Mouse (Mus musculus) forebrain, embryonic 15.5 days (tissue): ENCODE data around the gene Pex14. TPM values are rescaled to one million over a fixed set of nuclear protein-coding genes. Genes with fewer than 3 reads are reported as not detected.

Source experiments
- ATAC-seq: fragments of 200-750 bp; cut with Nextera tagmentation; replicated peaks from 2 replicates; pipeline ENCODE4 v1.8.0; 2017; ENCODE audit warnings: mild to moderate bottlenecking, moderate TSS enrichment, moderate library complexity
- H3K27ac ChIP-seq: fragments of 300-500 bp; sonication (generic); replicated peaks from 2 replicates; pipeline ENCODE4 v1.5.1; 2015; ENCODE audit warnings: mild to moderate bottlenecking, inconsistent platforms
- H3K27me3 ChIP-seq: fragments of 300-500 bp; sonication (generic); 2 replicates; pipeline ENCODE4 v1.6.1; 2015; ENCODE audit warnings: inconsistent platforms
- H3K36me3 ChIP-seq: fragments of 300-500 bp; sonication (generic); 2 replicates; pipeline ENCODE4 v1.6.1; 2015; ENCODE audit warnings: mild to moderate bottlenecking, inconsistent platforms
- H3K4me1 ChIP-seq: fragments of 300-500 bp; sonication (generic); 2 replicates; pipeline ENCODE4 v1.6.1; 2015; ENCODE audit warnings: inconsistent platforms
- H3K4me2 ChIP-seq: fragments of 300-500 bp; sonication (generic); replicated peaks from 2 replicates; pipeline ENCODE4 v1.6.1; 2015; ENCODE audit warnings: mild to moderate bottlenecking, inconsistent platforms
- H3K4me3 ChIP-seq: fragments of 300-500 bp; sonication (generic); 2 replicates; pipeline ENCODE4 v1.5.1; 2015; ENCODE audit warnings: mild to moderate bottlenecking, inconsistent platforms
- H3K9ac ChIP-seq: fragments of 300-500 bp; sonication (generic); replicated peaks from 2 replicates; pipeline ENCODE4 v1.6.1; 2015; ENCODE audit warnings: mild to moderate bottlenecking, inconsistent platforms
- H3K9me3 ChIP-seq: fragments of 300-500 bp; sonication (generic); 2 replicates; pipeline ENCODE4 v1.6.1; 2016; ENCODE audit warnings: inconsistent platforms
- WGBS: fragments of 180-500 bp; shearing (Covaris S2); methylation state at CpG from one replicate; pipeline ENCODE4 v1.1.7; 2015; ENCODE audit warnings: mixed read lengths; 5-methylcytosine and 5-hydroxymethylcytosine counted together
- polyA plus RNA-seq: library from polyadenylated mRNA; unstranded; fragments of >200 nt; fragmentation: Nextera tagmentation; extraction: Ambion mirVana; gene quantifications from 2 replicates; pipeline ENCODE4 v1.2.1, GENCODE M21; 2015

Pex14 gene
- polyA plus RNA-seq, 1 experiment from 2014 or later, result 53.4 TPM

DNA sequence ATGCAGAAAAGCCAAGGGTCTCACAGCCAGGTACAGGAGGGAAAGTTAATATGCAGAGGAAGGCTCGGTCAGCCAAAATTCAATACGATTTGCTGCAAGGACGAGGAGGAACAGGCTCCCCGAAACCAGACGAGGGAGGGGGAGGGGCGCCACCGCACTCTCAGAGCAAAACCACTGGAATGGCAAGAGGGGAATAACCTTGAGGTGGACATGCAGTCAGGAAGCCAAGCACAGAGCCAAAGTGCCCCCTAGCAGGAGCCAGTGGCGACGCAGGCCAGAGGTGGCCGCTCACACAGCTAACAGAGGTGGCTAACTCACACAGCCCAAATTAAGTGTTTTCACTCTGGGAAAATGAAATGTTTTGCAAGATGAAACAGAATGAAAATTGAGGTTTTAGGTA, 52.3 kb downstream of the Pex14 start:
- Histone ChIP-seq H3K4me1 (peaks cover 30% of the 10 kb centered on the region), H3K9ac (no peak overlapping the region), H3K27ac (no peak overlapping the region), H3K27me3 (0 out of 2 replicates have a peak, but pooled peaks cover 6% of the 10 kb centered on the region), H3K36me3 (no peaks in the 10 kb centered on the region), H3K4me3 (no peak overlapping the region), H3K4me2 (no peak overlapping the region), H3K9me3 (no peaks in the 10 kb centered on the region)
- 17% methylated on average over 10 of the region's 10 CpGs for WGBS
- no peak for ATAC-seq

DNA sequence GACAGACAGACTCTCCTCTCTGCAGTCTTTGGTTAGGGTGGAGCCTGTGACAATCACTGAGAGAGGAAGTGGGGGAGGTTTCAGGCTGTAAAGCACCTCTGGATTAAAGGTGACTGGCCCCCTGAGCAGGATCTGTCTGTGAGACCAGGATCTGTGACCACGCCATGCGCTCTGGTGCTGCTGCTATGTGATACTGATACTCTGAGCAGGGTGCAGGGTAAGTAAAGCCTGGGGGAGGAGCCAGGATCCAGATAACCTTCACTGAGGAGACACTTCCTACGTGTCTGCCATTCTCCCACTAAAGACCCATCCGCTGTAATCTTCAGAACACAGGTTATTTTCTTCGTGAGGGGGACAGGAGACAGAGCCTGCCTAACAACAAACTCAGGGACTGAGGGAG, 53.8 kb downstream of the Pex14 start:
- 0 out of 2 replicates have a peak, but pooled peaks cover 4% of the 10 kb centered on the region for H3K27me3 ChIP-seq
- H3K9ac ChIP-seq, result no peak overlapping the region
- no peak overlapping the region for H3K4me2 ChIP-seq
- 69% methylated on average over 5 of the region's 5 CpGs for WGBS
- H3K27ac ChIP-seq, result no peak overlapping the region
- H3K36me3 ChIP-seq, result no peaks in the 10 kb centered on the region
- no peak for ATAC-seq
- H3K4me3 ChIP-seq, result no peak overlapping the region
- no peaks in the 10 kb centered on the region for H3K9me3 ChIP-seq
- H3K4me1 ChIP-seq, result peaks cover 30% of the 10 kb centered on the region

DNA sequence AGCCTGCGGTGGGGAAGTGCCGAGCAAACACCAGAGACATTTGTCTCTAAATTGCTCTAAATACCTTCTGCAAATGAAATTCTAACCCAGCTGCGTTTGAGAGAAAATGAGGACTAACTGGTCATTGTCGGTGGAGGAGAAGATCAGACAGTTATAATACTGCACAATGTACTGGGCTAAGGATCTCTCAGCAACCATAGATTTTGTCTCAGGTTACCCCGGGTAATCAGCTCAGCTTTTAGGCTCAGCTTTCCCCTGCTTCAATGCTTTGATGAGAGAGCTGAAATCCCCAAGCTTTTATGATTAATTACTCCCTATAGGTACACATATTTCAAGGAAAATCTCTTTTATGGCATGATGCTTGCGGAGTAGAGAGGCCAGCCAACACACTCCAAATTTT, 59.4 kb downstream of the Pex14 start:
- Histone ChIP-seq H3K9ac (no peak overlapping the region), H3K9me3 (no peaks in the 10 kb centered on the region), H3K4me1 (peaks cover 9% of the 10 kb centered on the region), H3K4me3 (no peak overlapping the region), H3K27me3 (no peaks in the 10 kb centered on the region), H3K27ac (no peak overlapping the region), H3K4me2 (no peak overlapping the region), H3K36me3 (no peaks in the 10 kb centered on the region)
- 43% methylated on average over 6 of the region's 6 CpGs for WGBS
- ATAC-seq, result no peak

DNA sequence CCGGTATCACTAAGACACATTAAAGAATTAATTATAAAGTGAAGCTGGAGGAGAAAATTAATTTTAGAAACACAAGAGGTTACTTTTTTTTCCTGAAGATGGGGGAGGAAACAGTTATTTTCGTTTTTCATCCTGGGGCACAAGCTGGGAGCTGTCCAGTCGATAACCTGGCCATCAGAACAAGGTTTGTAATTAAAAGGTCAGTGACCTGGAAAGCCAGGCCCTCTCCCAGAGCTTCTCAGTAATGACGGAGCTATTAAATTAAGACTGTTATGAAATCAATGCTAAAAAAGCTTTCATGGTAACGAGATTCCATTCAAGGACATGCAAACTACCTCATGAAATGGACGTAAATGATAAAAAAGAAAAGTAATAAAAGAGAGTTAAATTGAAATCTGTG, 62.0 kb downstream of the Pex14 start:
- WGBS, result 53% methylated on average over 6 of the region's 6 CpGs
- no peaks in the 10 kb centered on the region for H3K36me3 ChIP-seq
- no peak for ATAC-seq
- no peak overlapping the region for H3K4me3 ChIP-seq
- H3K27ac ChIP-seq, result no peak overlapping the region
- no peaks in the 10 kb centered on the region for H3K27me3 ChIP-seq
- peaks cover 9% of the 10 kb centered on the region for H3K4me1 ChIP-seq
- no peaks in the 10 kb centered on the region for H3K9me3 ChIP-seq
- H3K4me2 ChIP-seq, result no peak overlapping the region
- H3K9ac ChIP-seq, result no peak overlapping the region

DNA sequence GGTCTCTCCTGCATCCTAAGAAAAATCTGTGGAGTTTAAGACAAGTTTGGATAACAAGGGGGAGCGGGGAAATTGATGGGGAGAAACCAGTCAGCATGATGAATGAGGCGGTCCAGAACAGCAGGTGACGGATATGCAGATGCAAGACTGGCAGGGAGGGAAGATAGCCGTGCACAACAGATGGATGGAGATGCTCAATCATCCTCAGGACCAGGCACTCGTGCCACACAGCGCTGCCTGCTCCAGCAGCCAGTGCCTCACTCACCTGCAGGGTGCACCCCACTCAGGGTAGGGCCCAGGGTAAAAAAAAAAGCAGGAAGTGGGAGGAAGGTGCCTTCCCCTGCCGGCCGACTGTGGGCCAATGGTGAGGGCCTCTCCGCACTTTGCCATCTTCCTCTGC, 63.1 kb downstream of the Pex14 start:
- ATAC-seq, result no peak
- H3K36me3 ChIP-seq, result no peaks in the 10 kb centered on the region

DNA sequence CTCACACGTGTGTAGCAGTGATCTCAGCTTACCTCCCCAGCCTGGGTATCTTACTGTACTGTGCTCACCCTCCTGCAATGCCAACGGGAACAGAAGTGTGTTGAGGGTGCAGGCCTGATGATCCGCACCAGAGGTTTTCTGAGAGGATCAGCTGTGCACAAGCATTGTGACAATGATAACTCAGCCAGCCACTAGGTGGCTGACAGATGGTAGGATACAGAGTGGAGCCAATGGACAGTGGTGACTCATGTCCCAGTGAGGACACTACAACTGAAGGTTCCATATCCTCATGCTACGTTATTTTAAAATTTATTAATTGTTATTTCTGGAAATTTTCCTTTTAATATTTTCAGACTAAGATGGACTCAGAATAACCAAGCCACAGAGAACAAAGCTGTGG, 68.2 kb downstream of the Pex14 start:
- no peak for ATAC-seq
- Histone ChIP-seq H3K9ac (no peak overlapping the region), H3K27ac (no peak overlapping the region), H3K4me1 (peaks cover 2% of the 10 kb centered on the region; the same call in 1 of the 2 replicates), H3K4me3 (no peak overlapping the region), H3K4me2 (no peak overlapping the region), H3K36me3 (no peaks in the 10 kb centered on the region), H3K27me3 (no peaks in the 10 kb centered on the region), H3K9me3 (no peaks in the 10 kb centered on the region)
- WGBS, result 76% methylated on average over 4 of the region's 4 CpGs

More for the DNA sequence above, 63.1 kb downstream of the Pex14 start:
- Histone ChIP-seq H3K4me2 (no peak overlapping the region), H3K9ac (no peak overlapping the region), H3K4me1 (peaks cover 9% of the 10 kb centered on the region), H3K27ac (no peak overlapping the region), H3K4me3 (no peak overlapping the region), H3K27me3 (no peaks in the 10 kb centered on the region), H3K9me3 (no peaks in the 10 kb centered on the region)
- WGBS, result 57% methylated on average over 9 of the region's 9 CpGs

DNA sequence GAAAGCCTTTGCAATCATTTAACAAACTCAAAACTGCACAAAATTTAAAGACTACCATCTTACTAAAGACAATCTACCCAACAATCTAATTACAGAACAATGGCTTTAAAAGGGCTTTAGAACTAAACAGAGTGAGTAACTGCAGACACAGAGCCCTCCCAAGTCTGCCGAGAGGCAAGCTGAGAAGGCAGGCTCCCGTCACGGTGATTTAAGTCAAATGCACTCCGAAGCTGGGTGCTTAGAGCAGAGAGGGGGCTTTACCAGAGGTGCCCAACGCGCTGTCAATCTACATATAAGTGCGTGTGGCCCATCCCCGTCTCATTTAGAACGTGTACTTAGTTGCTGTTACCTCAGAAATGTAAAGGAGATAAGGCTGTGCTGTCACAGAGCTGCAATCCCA, 72.1 kb downstream of the Pex14 start:
- Histone ChIP-seq H3K4me3 (no peak overlapping the region), H3K4me2 (no peak overlapping the region), H3K36me3 (no peaks in the 10 kb centered on the region), H3K9ac (no peak overlapping the region), H3K9me3 (no peaks in the 10 kb centered on the region), H3K27me3 (no peaks in the 10 kb centered on the region), H3K27ac (no peak overlapping the region), H3K4me1 (peaks cover 7% of the 10 kb centered on the region)
- ATAC-seq, result no peak
- 55% methylated on average over 9 of the region's 9 CpGs for WGBS

DNA sequence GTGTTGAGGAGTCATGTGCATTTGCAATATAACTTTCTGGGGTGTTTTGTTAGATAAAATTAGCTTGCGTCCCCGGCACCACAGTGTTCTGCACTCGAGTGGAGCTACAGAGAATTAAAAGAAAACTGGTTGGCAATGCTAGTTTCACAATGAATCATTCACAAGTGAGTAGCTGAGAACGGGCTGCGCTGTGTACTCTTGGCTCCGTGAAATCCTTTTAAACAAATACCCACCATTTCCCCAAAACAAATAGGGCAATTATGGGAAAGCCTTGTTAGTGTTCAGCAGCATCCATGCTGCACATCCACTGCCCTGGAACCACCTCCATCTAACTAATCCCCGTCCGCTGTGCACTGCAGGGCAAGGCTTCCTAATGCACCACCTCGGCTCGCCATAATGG, 74.4 kb downstream of the Pex14 start:
- no peak overlapping the region for H3K4me3 ChIP-seq
- H3K27ac ChIP-seq, result no peak overlapping the region
- H3K9me3 ChIP-seq, result no peaks in the 10 kb centered on the region
- no peaks in the 10 kb centered on the region for H3K27me3 ChIP-seq
- 20% methylated on average over 10 of the region's 10 CpGs for WGBS
- ATAC-seq, result no peak
- peaks cover 7% of the 10 kb centered on the region for H3K4me1 ChIP-seq
- no peaks in the 10 kb centered on the region for H3K36me3 ChIP-seq
- no peak overlapping the region for H3K4me2 ChIP-seq
- no peak overlapping the region for H3K9ac ChIP-seq

DNA sequence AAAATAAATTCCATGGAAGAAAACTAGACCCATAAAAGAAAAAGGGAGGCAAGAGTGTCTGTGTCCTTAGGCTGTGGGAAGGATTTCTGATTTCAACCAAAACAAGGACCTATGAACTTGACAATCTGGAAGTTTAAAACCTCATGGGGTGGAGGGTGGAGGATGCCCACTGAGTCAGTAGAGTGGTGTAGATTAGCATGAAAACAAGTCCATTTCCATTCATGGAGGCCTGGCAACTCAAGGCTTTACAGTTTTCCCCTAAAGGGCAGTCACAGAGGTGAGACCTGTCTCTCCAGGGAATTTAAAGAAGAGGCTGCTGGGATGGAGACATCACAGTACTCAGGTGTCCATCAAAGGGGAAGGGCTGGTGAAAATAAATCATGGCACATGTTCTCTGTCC, 78.7 kb downstream of the Pex14 start:
- Histone ChIP-seq H3K4me2 (no peak overlapping the region), H3K27me3 (no peaks in the 10 kb centered on the region), H3K4me3 (no peak overlapping the region), H3K9ac (no peak overlapping the region), H3K27ac (no peak overlapping the region), H3K36me3 (no peaks in the 10 kb centered on the region), H3K4me1 (peaks cover 7% of the 10 kb centered on the region), H3K9me3 (no peaks in the 10 kb centered on the region)
- ATAC-seq, result no peak

DNA sequence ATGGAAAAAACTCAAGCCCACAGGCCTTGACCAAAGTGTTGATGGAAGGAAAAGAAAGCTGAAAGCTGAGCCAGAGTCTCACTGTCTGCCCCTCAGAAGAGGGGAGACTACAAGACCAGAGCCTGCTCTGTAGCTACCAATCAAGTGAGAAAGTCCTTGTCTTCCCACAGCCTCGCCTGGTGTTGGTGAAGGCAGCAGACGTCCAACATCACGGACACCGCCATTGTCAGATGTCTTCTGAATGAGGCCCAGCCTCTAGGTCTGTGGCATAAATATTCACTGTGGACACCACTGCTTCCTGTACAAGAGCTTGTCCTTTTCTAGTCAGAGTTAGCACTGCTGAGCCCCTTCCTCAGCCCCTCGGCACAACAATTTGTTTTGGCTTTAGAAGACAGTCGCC, 80.2 kb downstream of the Pex14 start:
- Histone ChIP-seq H3K27me3 (no peaks in the 10 kb centered on the region), H3K4me3 (no peak overlapping the region), H3K27ac (no peak overlapping the region), H3K9me3 (no peaks in the 10 kb centered on the region), H3K4me2 (no peak overlapping the region), H3K9ac (no peak overlapping the region), H3K36me3 (no peaks in the 10 kb centered on the region), H3K4me1 (no peaks in the 10 kb centered on the region)
- 87% methylated on average over 6 of the region's 6 CpGs for WGBS
- ATAC-seq, result no peak

DNA sequence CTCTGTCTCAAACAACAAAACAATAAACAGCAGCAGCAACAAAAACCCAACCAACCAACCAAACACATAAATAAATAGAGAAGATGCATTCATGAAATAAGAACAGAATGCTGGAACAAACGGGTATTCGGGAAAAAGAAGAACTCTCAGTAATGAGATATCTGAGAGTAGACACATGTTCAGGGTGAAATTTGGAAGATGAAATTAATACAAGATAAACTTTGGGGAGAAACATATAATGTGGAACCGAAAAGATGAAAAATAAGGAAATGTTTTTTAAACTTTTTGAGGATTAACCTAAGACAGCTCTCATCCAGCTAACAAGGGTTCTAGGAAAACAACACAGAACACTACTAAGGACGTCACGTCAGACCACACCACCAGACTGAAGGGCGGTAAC, 92.9 kb downstream of the Pex14 start:
- no peak overlapping the region for H3K9ac ChIP-seq
- no peaks in the 10 kb centered on the region for H3K27me3 ChIP-seq
- H3K27ac ChIP-seq, result no peak overlapping the region
- H3K36me3 ChIP-seq, result no peaks in the 10 kb centered on the region
- no peaks in the 10 kb centered on the region for H3K9me3 ChIP-seq
- H3K4me1 ChIP-seq, result no peaks in the 10 kb centered on the region
- WGBS, result 94% methylated on average over 6 of the region's 6 CpGs
- no peak for ATAC-seq
- no peak overlapping the region for H3K4me3 ChIP-seq
- H3K4me2 ChIP-seq, result no peak overlapping the region

DNA sequence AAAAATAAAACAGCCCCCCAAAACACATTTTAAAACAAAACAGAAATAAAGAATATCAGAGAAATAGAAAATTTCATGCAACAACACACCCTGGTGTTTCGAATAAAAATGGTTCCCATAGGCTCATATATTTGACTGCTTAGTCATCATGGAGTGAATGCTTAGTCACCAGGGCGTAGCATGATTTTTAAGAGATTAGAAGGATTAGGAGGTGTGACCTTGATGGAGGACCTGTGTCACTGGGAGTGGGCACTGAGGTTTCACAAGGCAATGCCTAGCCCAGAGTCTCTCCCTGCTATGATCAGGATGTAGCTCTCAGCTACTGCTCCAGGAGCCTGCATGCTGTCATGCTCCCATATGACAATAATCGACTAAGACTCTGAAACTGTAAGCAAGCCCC, 93.6 kb downstream of the Pex14 start:
- no peaks in the 10 kb centered on the region for H3K36me3 ChIP-seq
- H3K4me1 ChIP-seq, result no peaks in the 10 kb centered on the region
- WGBS, result 96% methylated on average over 3 of the region's 3 CpGs
- no peaks in the 10 kb centered on the region for H3K9me3 ChIP-seq
- no peak overlapping the region for H3K9ac ChIP-seq
- ATAC-seq, result no peak
- H3K4me2 ChIP-seq, result no peak overlapping the region
- no peak overlapping the region for H3K4me3 ChIP-seq
- H3K27me3 ChIP-seq, result no peaks in the 10 kb centered on the region
- H3K27ac ChIP-seq, result no peak overlapping the region

DNA sequence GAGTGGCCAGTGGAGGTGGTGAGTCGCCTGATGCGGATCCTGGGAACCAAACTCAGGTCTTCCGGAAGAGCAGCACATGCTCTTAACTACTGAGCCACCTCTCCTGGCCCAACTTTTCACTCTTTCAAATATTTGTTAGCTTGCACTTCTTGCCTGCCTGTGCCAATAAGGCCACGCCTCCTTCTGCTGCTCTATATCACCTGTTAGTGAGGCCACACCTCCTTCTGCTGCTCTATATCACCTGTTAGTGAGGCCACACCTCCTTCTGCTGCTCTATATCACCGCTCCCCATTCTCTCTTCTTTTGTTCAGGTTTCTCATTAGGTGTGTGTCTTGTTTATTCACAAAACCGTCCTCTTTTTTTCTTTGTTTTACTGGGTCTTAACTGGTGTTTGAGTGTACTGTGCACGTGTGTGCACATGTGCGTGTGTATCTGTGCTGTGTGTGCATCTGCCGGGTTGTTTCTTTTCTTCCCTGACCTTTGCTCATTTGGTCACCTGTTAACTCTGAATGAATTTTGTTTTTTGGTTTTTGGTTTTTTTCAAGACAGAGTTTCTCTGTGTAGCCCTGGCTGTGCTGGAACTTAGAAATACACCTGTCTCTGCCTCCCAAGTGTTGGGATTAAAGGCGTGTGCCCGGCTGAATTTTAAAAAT, 97.1 kb downstream of the Pex14 start:
- Histone ChIP-seq H3K9me3 (no peaks in the 10 kb centered on the region), H3K9ac (no peak overlapping the region)
- 93% methylated on average over 11 of the region's 11 CpGs for WGBS

More for the DNA sequence above, 97.1 kb downstream of the Pex14 start:
- no peak overlapping the region for H3K4me2 ChIP-seq
- H3K4me1 ChIP-seq, result no peaks in the 10 kb centered on the region
- no peaks in the 10 kb centered on the region for H3K27me3 ChIP-seq
- no peak for ATAC-seq
- no peaks in the 10 kb centered on the region for H3K36me3 ChIP-seq
- no peak overlapping the region for H3K27ac ChIP-seq
- H3K4me3 ChIP-seq, result no peak overlapping the region
